Mouse (Mus musculus): ENCODE measurements at regions not wholly inside any gene's neighbourhood (a gene's known extent, or its start where the extent isn't known, plus 50 kb on each side); places are given as distances from the start of the nearest gene placed in this dataset.

GRCm38 (mm10) chr2:162720016-162720415, 59.1 kb upstream of the Ptprt start:
- no peak for DNase-seq

GRCm38 (mm10) chr2:162718466-162718865, 57.5 kb upstream of the Ptprt start:
- peak; percentile 6 for DNase-seq

- DNase-seq = no peak
Measured at GRCm38 (mm10) chr2:162714976-162715375, 54.0 kb upstream of the Ptprt start.

- no peak for DNase-seq
Measured at GRCm38 (mm10) chr2:162712972-162713371, 52.0 kb upstream of the Ptprt start.

GRCm38 (mm10) chr2:162712394-162712793, 51.4 kb upstream of the Ptprt start:
- no peak for DNase-seq

Measured in kidney, postnatal 14 days (tissue).